Mouse (Mus musculus) cerebellum, postnatal 4 days (tissue): Measurements from ENCODE around the gene Mlana.

Experiments used
- DNase-seq, 2 experiments: peaks; one replicate each; pipeline ENCODE4 v3.0.0; 2022; ENCODE audit warnings: low spot score in 2 of 2, mixed read lengths in 1 of 2

The Mlana gene

DNA sequence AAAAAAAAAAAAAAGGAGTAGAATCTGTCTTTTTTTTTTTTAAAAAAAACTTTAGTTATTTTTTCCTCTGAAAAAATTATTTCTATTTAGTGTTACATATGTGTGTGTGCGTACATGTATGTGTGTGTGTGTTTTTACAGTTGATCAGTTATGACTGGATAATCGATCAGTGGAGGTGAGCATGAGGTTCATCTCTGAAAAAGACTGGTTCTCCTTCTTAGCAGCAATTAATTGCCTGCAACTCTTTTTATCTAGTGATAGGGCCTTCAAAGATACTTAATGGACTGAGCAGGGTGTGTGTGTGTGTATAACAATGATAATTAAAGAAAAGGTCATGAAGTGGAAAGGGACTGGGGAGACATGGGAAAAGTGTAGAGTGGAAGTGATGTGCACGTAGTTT is 53.4 kb downstream of the Mlana start:
- DNase-seq, result no peak

DNA sequence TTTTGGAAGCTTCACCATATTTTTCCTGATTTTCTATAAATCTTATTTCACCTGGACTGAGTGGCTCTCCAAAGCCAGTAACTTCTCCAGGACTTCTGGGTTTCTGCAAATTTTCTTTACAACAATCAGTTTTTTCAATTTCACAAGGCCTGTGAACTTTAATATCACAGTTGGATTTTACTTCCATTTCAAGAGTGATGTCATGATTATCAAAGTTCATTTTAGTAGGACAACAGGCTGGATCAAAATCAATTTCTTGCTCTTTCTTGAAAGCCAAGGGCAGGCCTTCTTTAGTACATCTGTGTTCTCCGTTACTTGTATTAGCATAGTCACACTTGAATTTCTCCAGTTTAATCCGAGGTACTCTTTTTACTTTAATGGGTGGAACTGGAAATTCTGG is 56.3 kb downstream of the Mlana start:
- DNase-seq, result no peak
